Mouse (Mus musculus): ENCODE results near the gene Mvb12a. TPM values are rescaled to one million over a fixed set of nuclear protein-coding genes. Genes with fewer than 3 reads are reported as not detected.

Mvb12a gene
- polyA plus RNA-seq, 1 experiment, result 61.5 TPM

DNA sequence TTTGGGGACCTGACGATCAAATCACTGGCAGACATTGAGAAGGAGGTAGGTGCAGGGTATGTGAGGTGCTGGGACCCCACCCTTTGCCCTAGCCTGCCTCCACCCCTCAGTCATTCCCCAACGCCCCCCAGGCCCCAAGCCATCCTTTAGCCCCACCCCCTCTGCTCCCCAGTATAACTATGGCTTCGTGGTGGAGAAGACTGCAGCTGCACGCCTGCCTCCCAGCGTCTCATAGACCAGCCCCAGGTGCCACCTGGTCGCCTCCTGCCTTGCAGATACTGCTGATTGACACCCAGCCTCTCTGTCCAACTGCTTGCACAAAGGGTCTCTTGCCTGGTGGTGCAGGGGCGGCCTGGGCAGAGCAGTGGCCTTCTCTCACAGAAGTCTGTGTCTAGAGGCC, 4.9 kb downstream of the Mvb12a start:
- Histone ChIP-seq H3K36me3 (ENCODE audit: control insufficient read depth, insufficient read depth) (no peaks in the 10 kb centered on the region), H3ac (ENCODE audit: control insufficient read depth, insufficient read length) (no peak overlapping the region), H3K4me3 (no peak overlapping the region), H3K27me3 (ENCODE audit: control insufficient read depth, insufficient read depth, insufficient read length) (no peaks in the 10 kb centered on the region), H3K79me2 (ENCODE audit: control insufficient read depth, insufficient read depth) (no peaks in the 10 kb centered on the region), H3K4me2 (ENCODE audit: low read depth) (no peak overlapping the region)
- TF ChIP-seq MAX (IDR thresholded peaks at IDR 0.05; ENCODE audit: low read depth) (no peak), E2F4 (IDR thresholded peaks at IDR 0.05; ENCODE audit: insufficient read depth) (no peak), CEBPB (IDR thresholded peaks at IDR 0.05; ENCODE audit: insufficient read depth, poor library complexity, severe bottlenecking) (no peak), REST (IDR thresholded peaks at IDR 0.05; ENCODE audit: insufficient read depth, insufficient read length) (no peak), POLR2A (IDR thresholded peaks at IDR 0.05; ENCODE audit: insufficient read length, low read depth) (no peak), POLR2AphosphoS2 (IDR thresholded peaks at IDR 0.05; ENCODE audit: insufficient read length, low read depth) (no peak), MYOG (IDR thresholded peaks at IDR 0.05; ENCODE audit: control insufficient read depth in 1 of 3, insufficient read depth in 1 of 3, insufficient read length in 2 of 3, low read depth in 2 of 3) (no peak), SRF (IDR thresholded peaks at IDR 0.05; ENCODE audit: control insufficient read depth, insufficient read length, low read depth) (no peak), TCF3 (IDR thresholded peaks at IDR 0.05; ENCODE audit: insufficient read length, low read depth) (no peak), TCF12 (IDR thresholded peaks at IDR 0.05; ENCODE audit: insufficient read depth, poor library complexity, severe bottlenecking) (no peak), MYOD1 (IDR thresholded peaks at IDR 0.05; ENCODE audit: control insufficient read depth in 1 of 3, insufficient read length in 2 of 3, low read depth in 2 of 3) (no peak), USF1 (IDR thresholded peaks at IDR 0.05; ENCODE audit: low read depth) (no peak)

DNA sequence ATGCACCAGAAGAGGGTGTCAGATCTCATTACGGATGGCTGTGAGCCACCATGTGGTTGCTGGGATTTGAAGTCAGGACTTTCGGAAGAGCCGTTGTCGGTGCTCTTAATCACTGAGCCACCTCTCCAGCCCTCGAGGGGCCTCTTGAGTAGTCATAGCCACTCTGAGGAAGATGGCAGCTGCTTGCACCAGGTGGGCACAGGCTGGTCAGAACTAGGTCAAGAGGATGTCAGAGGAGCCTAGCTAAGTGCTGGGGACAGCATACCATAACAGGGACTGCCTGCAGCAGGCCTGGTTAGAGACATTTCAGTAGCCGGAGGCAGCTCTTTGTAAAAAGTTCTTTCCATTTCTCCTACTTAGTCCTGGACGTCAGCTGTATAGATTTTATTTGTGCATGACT, 8.0 kb downstream of the Mvb12a start:
- H3K36me3 ChIP-seq (ENCODE audit: control insufficient read depth, insufficient read depth), result no peaks in the 10 kb centered on the region
- no peak for TF ChIP-seq POLR2A (IDR thresholded peaks at IDR 0.05; ENCODE audit: insufficient read length, low read depth)
- no peak for TF ChIP-seq REST (IDR thresholded peaks at IDR 0.05; ENCODE audit: insufficient read depth, insufficient read length)
- TF ChIP-seq MYOG (IDR thresholded peaks at IDR 0.05; ENCODE audit: control insufficient read depth in 1 of 3, insufficient read depth in 1 of 3, insufficient read length in 2 of 3, low read depth in 2 of 3), result no peak
- TF ChIP-seq MAX (IDR thresholded peaks at IDR 0.05; ENCODE audit: low read depth), result no peak
- no peak for TF ChIP-seq MYOD1 (IDR thresholded peaks at IDR 0.05; ENCODE audit: control insufficient read depth in 1 of 3, insufficient read length in 2 of 3, low read depth in 2 of 3)
- no peak for TF ChIP-seq TCF12 (IDR thresholded peaks at IDR 0.05; ENCODE audit: insufficient read depth, poor library complexity, severe bottlenecking)
- no peak for TF ChIP-seq USF1 (IDR thresholded peaks at IDR 0.05; ENCODE audit: low read depth)
- no peak for TF ChIP-seq SRF (IDR thresholded peaks at IDR 0.05; ENCODE audit: control insufficient read depth, insufficient read length, low read depth)
- no peak for TF ChIP-seq E2F4 (IDR thresholded peaks at IDR 0.05; ENCODE audit: insufficient read depth)
- TF ChIP-seq POLR2AphosphoS2 (IDR thresholded peaks at IDR 0.05; ENCODE audit: insufficient read length, low read depth), result no peak
- no peak for TF ChIP-seq TCF3 (IDR thresholded peaks at IDR 0.05; ENCODE audit: insufficient read length, low read depth)
- no peak for TF ChIP-seq CEBPB (IDR thresholded peaks at IDR 0.05; ENCODE audit: insufficient read depth, poor library complexity, severe bottlenecking)
- H3K4me2 ChIP-seq (ENCODE audit: low read depth), result no peak overlapping the region
- no peaks in the 10 kb centered on the region for H3K79me2 ChIP-seq (ENCODE audit: control insufficient read depth, insufficient read depth)
- no peaks in the 10 kb centered on the region for H3K27me3 ChIP-seq (ENCODE audit: control insufficient read depth, insufficient read depth, insufficient read length)
- no peak overlapping the region for H3K4me3 ChIP-seq
- no peak overlapping the region for H3ac ChIP-seq (ENCODE audit: control insufficient read depth, insufficient read length)

DNA sequence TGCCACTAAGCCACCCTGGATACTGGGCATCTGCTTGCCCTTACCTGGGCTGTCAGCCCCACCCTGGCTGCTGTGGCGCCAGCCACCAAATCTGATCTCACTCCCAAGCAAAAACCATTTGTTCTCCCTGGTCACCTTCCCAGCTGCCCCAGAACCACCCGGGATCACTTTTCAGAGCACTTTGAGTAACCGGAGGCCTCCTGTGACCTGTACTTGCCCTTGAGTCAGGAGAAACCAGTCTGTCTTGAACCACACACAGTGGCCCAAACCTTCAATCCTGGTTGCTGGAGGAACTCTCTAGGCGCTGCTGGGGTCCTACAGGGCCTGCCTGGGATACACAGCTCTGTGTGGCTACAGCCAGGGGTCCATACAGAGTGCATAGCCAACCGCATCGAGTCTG, 10.0 kb downstream of the Mvb12a start:
- H3K27me3 ChIP-seq (ENCODE audit: control insufficient read depth, insufficient read depth, insufficient read length), result peaks cover 2% of the 10 kb centered on the region
- no peaks in the 10 kb centered on the region for H3K79me2 ChIP-seq (ENCODE audit: control insufficient read depth, insufficient read depth)
- H3K4me2 ChIP-seq (ENCODE audit: low read depth), result no peak overlapping the region
- no peaks in the 10 kb centered on the region for H3K36me3 ChIP-seq (ENCODE audit: control insufficient read depth, insufficient read depth)
- H3ac ChIP-seq (ENCODE audit: control insufficient read depth, insufficient read length), result no peak overlapping the region
- TF ChIP-seq TCF3 (IDR thresholded peaks at IDR 0.05; ENCODE audit: insufficient read length, low read depth), result no peak
- TF ChIP-seq REST (IDR thresholded peaks at IDR 0.05; ENCODE audit: insufficient read depth, insufficient read length), result no peak
- TF ChIP-seq POLR2A (IDR thresholded peaks at IDR 0.05; ENCODE audit: insufficient read length, low read depth), result no peak
- no peak for TF ChIP-seq MYOD1 (IDR thresholded peaks at IDR 0.05; ENCODE audit: control insufficient read depth in 1 of 3, insufficient read length in 2 of 3, low read depth in 2 of 3)
- TF ChIP-seq USF1 (IDR thresholded peaks at IDR 0.05; ENCODE audit: low read depth), result no peak
- no peak for TF ChIP-seq MAX (IDR thresholded peaks at IDR 0.05; ENCODE audit: low read depth)
- no peak for TF ChIP-seq CEBPB (IDR thresholded peaks at IDR 0.05; ENCODE audit: insufficient read depth, poor library complexity, severe bottlenecking)
- no peak for TF ChIP-seq POLR2AphosphoS2 (IDR thresholded peaks at IDR 0.05; ENCODE audit: insufficient read length, low read depth)
- no peak for TF ChIP-seq MYOG (IDR thresholded peaks at IDR 0.05; ENCODE audit: control insufficient read depth in 1 of 3, insufficient read depth in 1 of 3, insufficient read length in 2 of 3, low read depth in 2 of 3)
- TF ChIP-seq E2F4 (IDR thresholded peaks at IDR 0.05; ENCODE audit: insufficient read depth), result no peak
- no peak for TF ChIP-seq SRF (IDR thresholded peaks at IDR 0.05; ENCODE audit: control insufficient read depth, insufficient read length, low read depth)
- TF ChIP-seq TCF12 (IDR thresholded peaks at IDR 0.05; ENCODE audit: insufficient read depth, poor library complexity, severe bottlenecking), result no peak
- no peak overlapping the region for H3K4me3 ChIP-seq

GRCm38 (mm10) chr8:71554001-71554400, 11.3 kb downstream of the Mvb12a start:
- TF ChIP-seq MAX (IDR thresholded peaks at IDR 0.05; ENCODE audit: low read depth) (no peak), USF1 (IDR thresholded peaks at IDR 0.05; ENCODE audit: low read depth) (no peak), MYOD1 (IDR thresholded peaks at IDR 0.05; ENCODE audit: control insufficient read depth in 1 of 3, insufficient read length in 2 of 3, low read depth in 2 of 3) (no peak), MYOG (IDR thresholded peaks at IDR 0.05; ENCODE audit: control insufficient read depth in 1 of 3, insufficient read depth in 1 of 3, insufficient read length in 2 of 3, low read depth in 2 of 3) (no peak), TCF12 (IDR thresholded peaks at IDR 0.05; ENCODE audit: insufficient read depth, poor library complexity, severe bottlenecking) (no peak), POLR2AphosphoS2 (IDR thresholded peaks at IDR 0.05; ENCODE audit: insufficient read length, low read depth) (no peak), POLR2A (IDR thresholded peaks at IDR 0.05; ENCODE audit: insufficient read length, low read depth) (no peak), SRF (IDR thresholded peaks at IDR 0.05; ENCODE audit: control insufficient read depth, insufficient read length, low read depth) (no peak), TCF3 (IDR thresholded peaks at IDR 0.05; ENCODE audit: insufficient read length, low read depth) (no peak), REST (IDR thresholded peaks at IDR 0.05; ENCODE audit: insufficient read depth, insufficient read length) (no peak), CEBPB (IDR thresholded peaks at IDR 0.05; ENCODE audit: insufficient read depth, poor library complexity, severe bottlenecking) (no peak), E2F4 (IDR thresholded peaks at IDR 0.05; ENCODE audit: insufficient read depth) (no peak)
- Histone ChIP-seq H3K4me3 (no peak overlapping the region), H3K27me3 (ENCODE audit: control insufficient read depth, insufficient read depth, insufficient read length) (peaks cover 12% of the 10 kb centered on the region), H3K79me2 (ENCODE audit: control insufficient read depth, insufficient read depth) (no peaks in the 10 kb centered on the region), H3ac (ENCODE audit: control insufficient read depth, insufficient read length) (no peak overlapping the region), H3K36me3 (ENCODE audit: control insufficient read depth, insufficient read depth) (no peaks in the 10 kb centered on the region), H3K4me2 (ENCODE audit: low read depth) (no peak overlapping the region)
